Mouse (Mus musculus): ENCODE data around the gene Arpc3. TPM values are rescaled to one million over a fixed set of nuclear protein-coding genes. Genes with fewer than 3 reads are reported as not detected.

The Arpc3 gene
- 139 and 158 TPM in 2 replicates for polyA plus RNA-seq (2015; fragmentation: Nextera tagmentation; extraction: Ambion mirVana)

DNA sequence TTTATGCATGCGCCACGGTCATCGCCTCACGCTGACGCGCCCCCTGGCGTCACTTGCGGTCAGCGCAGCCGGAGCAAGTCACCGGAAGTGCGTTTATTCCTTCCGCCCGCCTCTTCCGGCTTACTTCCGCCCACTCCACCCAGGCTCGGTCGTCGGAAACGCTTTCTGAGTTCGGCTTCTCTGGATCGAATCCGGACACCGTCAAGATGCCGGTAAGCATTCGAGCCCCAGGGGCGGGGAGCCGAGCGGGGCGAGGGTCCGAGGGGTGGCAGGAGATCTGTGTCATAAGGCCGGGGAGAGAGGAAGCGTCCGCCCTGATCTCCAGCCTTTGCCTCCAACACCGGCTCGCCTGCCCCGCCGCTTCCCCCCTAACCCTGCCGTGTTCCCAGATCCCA lies at the start of gene Arpc3:
Gene Arpc3 (plus strand): TSS at position 93 of the 395 bp plus-strand sequence.
- 1% methylated on average over 39 of the region's 39 CpGs for WGBS
- peak within 1 kb of the TSS; percentile 73 for H3K27ac ChIP-seq (ENCODE audit: low read depth, low read length)
- peak; percentile 92 for ATAC-seq
- H3K4me3 ChIP-seq (ENCODE audit: low read length) = peak within 1 kb of the TSS; percentile 74
- H3K4me2 ChIP-seq (ENCODE audit: low read length) = peak within 1 kb of the TSS; percentile 79
- H3K36me3 ChIP-seq (ENCODE audit: control insufficient read depth, insufficient read depth, low read length) = peaks cover 3% of the 10 kb centered on the region
- H3K9ac ChIP-seq (ENCODE audit: low read depth, low read length) = peak within 1 kb of the TSS; percentile 82
- H3K4me1 ChIP-seq (ENCODE audit: control insufficient read depth, insufficient read depth, low read depth, low read length) = peaks cover 10% of the 10 kb centered on the region
- H3K9me3 ChIP-seq (ENCODE audit: control insufficient read depth, low read length) = no peaks in the 10 kb centered on the region
- H3K27me3 ChIP-seq (replicated peaks; ENCODE audit: control insufficient read depth, insufficient read depth, low read length) = no peaks in the 10 kb centered on the region

DNA sequence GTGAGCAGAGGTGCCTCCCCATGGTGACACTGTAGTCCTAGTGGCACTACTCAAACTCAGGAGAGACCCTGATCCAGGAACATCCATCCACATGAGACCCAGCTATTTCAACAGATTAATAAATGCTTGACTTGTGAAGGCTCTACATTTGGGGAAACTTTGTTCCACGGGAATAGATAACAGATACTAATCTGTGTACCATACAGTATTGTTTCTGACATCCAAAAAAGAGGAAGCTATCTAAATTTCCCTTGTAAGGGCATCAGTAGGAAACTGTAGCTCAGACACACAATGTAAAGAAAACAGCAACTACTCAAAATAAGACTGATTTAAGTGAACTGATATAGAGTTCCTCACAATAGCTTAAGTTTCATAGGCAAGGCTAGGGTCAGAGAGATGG lies 48.8 kb upstream of the Arpc3 start:
- H3K27ac ChIP-seq (ENCODE audit: low read depth, low read length) = no peak overlapping the region
- no peak for ATAC-seq
- H3K4me2 ChIP-seq (ENCODE audit: low read length) = no peak overlapping the region
- 80% methylated on average over 1 of the region's 1 CpGs for WGBS
- no peaks in the 10 kb centered on the region for H3K36me3 ChIP-seq (ENCODE audit: control insufficient read depth, insufficient read depth, low read length)
- H3K9me3 ChIP-seq (ENCODE audit: control insufficient read depth, low read length) = no peaks in the 10 kb centered on the region
- H3K9ac ChIP-seq (ENCODE audit: low read depth, low read length) = no peak overlapping the region
- H3K4me1 ChIP-seq (ENCODE audit: control insufficient read depth, insufficient read depth, low read depth, low read length) = no peaks in the 10 kb centered on the region
- no peak overlapping the region for H3K4me3 ChIP-seq (ENCODE audit: low read length)
- no peaks in the 10 kb centered on the region for H3K27me3 ChIP-seq (replicated peaks; ENCODE audit: control insufficient read depth, insufficient read depth, low read length)

DNA sequence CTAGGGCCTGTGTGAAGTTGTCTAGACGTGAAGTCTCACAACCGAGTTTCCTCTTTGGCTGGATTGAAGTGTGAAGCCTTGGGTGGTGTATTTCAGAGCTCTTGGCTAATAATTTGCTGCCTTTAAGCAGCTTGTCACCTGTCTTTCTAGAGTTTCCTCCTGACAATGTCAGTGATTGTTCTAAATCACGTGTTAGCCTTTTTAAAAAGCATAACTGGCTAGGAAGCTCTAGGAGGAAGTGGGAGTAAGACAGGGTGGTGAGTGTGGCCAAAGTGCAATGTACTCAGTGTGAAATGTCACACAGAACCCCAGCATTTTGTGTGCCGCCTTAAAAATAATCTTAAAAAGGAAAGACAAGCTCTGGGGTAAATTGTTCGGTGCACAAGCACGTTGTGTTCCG lies 47.9 kb upstream of the Arpc3 start:
- Histone ChIP-seq H3K9me3 (ENCODE audit: control insufficient read depth, low read length) (no peaks in the 10 kb centered on the region), H3K4me3 (ENCODE audit: low read length) (no peak overlapping the region)
- WGBS = 48% methylated on average over 7 of the region's 7 CpGs

DNA sequence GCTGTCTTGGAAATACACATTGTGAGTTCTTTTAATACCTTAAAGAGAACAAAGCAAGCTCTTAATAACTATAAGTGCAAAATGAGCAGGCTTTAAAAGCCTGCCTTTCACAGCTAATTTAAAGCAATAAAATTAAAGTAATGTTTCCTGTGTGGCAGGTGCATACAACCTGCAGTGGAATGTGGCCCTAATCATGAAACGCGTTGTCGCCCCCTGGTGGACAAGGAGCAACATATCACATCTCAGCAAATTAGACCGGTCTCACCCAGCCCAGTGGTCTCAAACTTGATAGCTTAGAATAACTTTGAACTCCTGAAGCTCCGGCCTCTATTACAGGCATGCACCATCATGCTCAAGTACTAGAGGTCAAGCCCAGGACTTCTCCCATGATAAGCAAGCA lies 47.4 kb upstream of the Arpc3 start:
- Histone ChIP-seq H3K4me3 (ENCODE audit: low read length) (no peak overlapping the region), H3K4me1 (ENCODE audit: control insufficient read depth, insufficient read depth, low read depth, low read length) (no peaks in the 10 kb centered on the region), H3K27ac (ENCODE audit: low read depth, low read length) (no peak overlapping the region), H3K9ac (ENCODE audit: low read depth, low read length) (no peak overlapping the region), H3K36me3 (ENCODE audit: control insufficient read depth, insufficient read depth, low read length) (no peaks in the 10 kb centered on the region), H3K27me3 (replicated peaks; ENCODE audit: control insufficient read depth, insufficient read depth, low read length) (no peaks in the 10 kb centered on the region), H3K9me3 (ENCODE audit: control insufficient read depth, low read length) (no peaks in the 10 kb centered on the region), H3K4me2 (ENCODE audit: low read length) (no peak overlapping the region)
- peak; percentile 68; the same call in 1 of the 2 replicates for ATAC-seq
- WGBS = 8% methylated on average over 5 of the region's 5 CpGs

More for the DNA sequence above, 47.9 kb upstream of the Arpc3 start:
- Histone ChIP-seq H3K36me3 (ENCODE audit: control insufficient read depth, insufficient read depth, low read length) (no peaks in the 10 kb centered on the region), H3K4me1 (ENCODE audit: control insufficient read depth, insufficient read depth, low read depth, low read length) (no peaks in the 10 kb centered on the region), H3K27ac (ENCODE audit: low read depth, low read length) (no peak overlapping the region), H3K9ac (ENCODE audit: low read depth, low read length) (no peak overlapping the region), H3K4me2 (ENCODE audit: low read length) (no peak overlapping the region), H3K27me3 (replicated peaks; ENCODE audit: control insufficient read depth, insufficient read depth, low read length) (no peaks in the 10 kb centered on the region)
- no peak for ATAC-seq

DNA sequence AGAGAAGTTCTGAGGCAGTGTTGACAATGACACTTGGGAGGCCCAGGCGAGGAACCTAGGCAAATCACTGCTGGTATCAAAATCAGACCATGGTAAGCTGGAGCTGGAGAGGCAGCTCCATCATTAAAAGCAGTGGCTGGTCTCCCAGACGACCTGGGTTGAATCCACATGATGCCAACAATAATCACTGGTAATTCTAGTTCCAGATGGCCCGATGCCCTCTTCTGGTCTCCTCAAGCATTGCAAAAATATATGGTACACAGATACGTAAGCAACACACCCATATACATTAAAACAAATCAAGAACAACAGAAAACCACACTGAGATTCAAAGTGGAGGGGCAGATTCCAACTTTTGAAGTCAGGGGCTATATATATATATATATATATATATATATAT lies 45.9 kb upstream of the Arpc3 start:
- no peak overlapping the region for H3K9ac ChIP-seq (ENCODE audit: low read depth, low read length)
- H3K27me3 ChIP-seq (replicated peaks; ENCODE audit: control insufficient read depth, insufficient read depth, low read length) = no peaks in the 10 kb centered on the region
- 80% methylated on average over 4 of the region's 4 CpGs for WGBS
- ATAC-seq = no peak
- no peak overlapping the region for H3K4me2 ChIP-seq (ENCODE audit: low read length)
- H3K27ac ChIP-seq (ENCODE audit: low read depth, low read length) = no peak overlapping the region
- no peak overlapping the region for H3K4me3 ChIP-seq (ENCODE audit: low read length)
- no peaks in the 10 kb centered on the region for H3K4me1 ChIP-seq (ENCODE audit: control insufficient read depth, insufficient read depth, low read depth, low read length)
- H3K36me3 ChIP-seq (ENCODE audit: control insufficient read depth, insufficient read depth, low read length) = no peaks in the 10 kb centered on the region
- H3K9me3 ChIP-seq (ENCODE audit: control insufficient read depth, low read length) = no peaks in the 10 kb centered on the region

DNA sequence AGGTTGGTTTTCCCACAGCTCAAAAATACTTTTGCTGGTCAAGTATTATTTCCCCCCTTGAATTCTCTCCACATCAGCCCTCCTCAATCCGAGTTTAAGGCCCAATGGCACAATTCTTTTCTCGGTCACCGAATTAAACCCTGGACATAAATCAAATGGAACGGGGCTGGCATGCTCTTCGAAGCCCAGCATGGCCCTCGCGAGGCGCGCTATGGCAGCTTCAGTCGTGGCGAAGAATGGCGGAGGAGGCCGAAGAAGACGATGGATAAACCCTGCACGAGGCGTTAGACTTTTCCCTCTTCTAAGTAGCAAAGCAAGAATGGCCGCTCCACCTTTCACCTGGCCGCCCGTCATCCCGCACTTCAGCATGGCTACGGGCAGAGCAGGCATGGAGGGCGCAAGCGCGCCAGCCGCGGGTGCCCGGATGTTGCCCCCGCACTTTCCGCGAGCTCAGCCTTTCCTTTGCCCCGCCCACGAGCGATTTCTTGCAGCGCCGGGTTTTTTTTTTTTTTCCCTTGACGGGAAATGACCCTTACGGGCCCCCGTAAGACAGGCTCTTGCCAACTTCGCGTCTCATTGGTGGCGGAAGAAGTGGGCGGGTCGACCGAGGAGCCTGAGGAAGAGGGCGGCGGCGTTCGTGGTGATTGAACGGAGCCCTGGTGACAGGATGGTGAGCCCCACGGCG lies 37.7 kb upstream of the Arpc3 start, which contains the start of the genes Rad9b and Vps29:
Gene Rad9b (minus strand): TSS at position 427 of the 685 bp plus-strand sequence.
Gene Vps29 (plus strand): TSS at position 563 of the 685 bp plus-strand sequence.
- Histone ChIP-seq H3K27me3 (replicated peaks; ENCODE audit: control insufficient read depth, insufficient read depth, low read length) (no peaks in the 10 kb centered on the region), H3K9ac (ENCODE audit: low read depth, low read length) (peak within 1 kb of the TSS; percentile 92), H3K4me1 (ENCODE audit: control insufficient read depth, insufficient read depth, low read depth, low read length) (peaks cover 6% of the 10 kb centered on the region), H3K4me2 (ENCODE audit: low read length) (peak within 1 kb of the TSS; percentile 67), H3K27ac (ENCODE audit: low read depth, low read length) (peak within 1 kb of the TSS; percentile 86), H3K9me3 (ENCODE audit: control insufficient read depth, low read length) (no peaks in the 10 kb centered on the region), H3K4me3 (ENCODE audit: low read length) (peak within 1 kb of the TSS; percentile 96), H3K36me3 (ENCODE audit: control insufficient read depth, insufficient read depth, low read length) (no peaks in the 10 kb centered on the region)
- peak; percentile 96 for ATAC-seq
- WGBS = under 1% methylated on average over 49 of the region's 51 CpGs

DNA sequence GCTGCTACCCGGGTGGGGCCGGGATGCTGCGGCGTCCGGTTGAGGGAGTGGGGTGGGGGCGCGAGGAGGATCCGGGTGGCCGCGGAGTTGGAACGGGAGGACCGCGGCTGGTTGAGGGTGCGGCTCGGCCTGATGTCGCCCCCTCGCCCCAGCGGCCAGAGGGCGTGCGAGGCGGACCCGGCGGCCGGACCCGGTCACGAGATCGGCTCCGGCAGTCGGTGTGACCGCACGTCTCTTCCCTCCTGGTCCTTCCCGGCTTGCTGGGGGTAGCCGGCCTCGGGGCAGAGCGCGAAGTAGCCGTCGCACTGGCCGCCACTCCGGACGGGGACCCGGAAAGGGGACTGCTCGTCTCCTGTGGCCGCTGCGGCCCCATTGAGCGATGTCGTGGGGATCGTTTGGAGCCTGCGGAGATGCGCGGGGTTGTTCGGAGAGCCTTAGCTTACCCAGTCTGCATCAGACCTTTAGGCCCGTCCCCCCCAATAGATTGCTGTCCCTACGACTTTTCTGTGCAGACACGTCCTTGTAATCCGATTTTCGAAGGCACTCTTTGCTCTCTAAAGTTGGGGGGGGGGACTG lies 37.1 kb upstream of the Arpc3 start:
- under 1% methylated on average over 51 of the region's 57 CpGs for whole genome bisulfite sequencing
- no peaks in the 10 kb centered on the region for H3K27me3 ChIP-seq (replicated peaks; ENCODE audit: control insufficient read depth, insufficient read depth, low read length)
- peak overlapping the region; percentile 92 for H3K9ac ChIP-seq (ENCODE audit: low read depth, low read length)
- peak; percentile 73 for ATAC-seq
- peak overlapping the region; percentile 96 for H3K4me3 ChIP-seq (ENCODE audit: low read length)
- H3K9me3 ChIP-seq (ENCODE audit: control insufficient read depth, low read length) = no peaks in the 10 kb centered on the region
- peaks cover 6% of the 10 kb centered on the region for H3K4me1 ChIP-seq (ENCODE audit: control insufficient read depth, insufficient read depth, low read depth, low read length)
- H3K27ac ChIP-seq (ENCODE audit: low read depth, low read length) = peak overlapping the region; percentile 86
- H3K4me2 ChIP-seq (ENCODE audit: low read length) = peak overlapping the region; percentile 67
- H3K36me3 ChIP-seq (ENCODE audit: control insufficient read depth, insufficient read depth, low read length) = no peaks in the 10 kb centered on the region

DNA sequence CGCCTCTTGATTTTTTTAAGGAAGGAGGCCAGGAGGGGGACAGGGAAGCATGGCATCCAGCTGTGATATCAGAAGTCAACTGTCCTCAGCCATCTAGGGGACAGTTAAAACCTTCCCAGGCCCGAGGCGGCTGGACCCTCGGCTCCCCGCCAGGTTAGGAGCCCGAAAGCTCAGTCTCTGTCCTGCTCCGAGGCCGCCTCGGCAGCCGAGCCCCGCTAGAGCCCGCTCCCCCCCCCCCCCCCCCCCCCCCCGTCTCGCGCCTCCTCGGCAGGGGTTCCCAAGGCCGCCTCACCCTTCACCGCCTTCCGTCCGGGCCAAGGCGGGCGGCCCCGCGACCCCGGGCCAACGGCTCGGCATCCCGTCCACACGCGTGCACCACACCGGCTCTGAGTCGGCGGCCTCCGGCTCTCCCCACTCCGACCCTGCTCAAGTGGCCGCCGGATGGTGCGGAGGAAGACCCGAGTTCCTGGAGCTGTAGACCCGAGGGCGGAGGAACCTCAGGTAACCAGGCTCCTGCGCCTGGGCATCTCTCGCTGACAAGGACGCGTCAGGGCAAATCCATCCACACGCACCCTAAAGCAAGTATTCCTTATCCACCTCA lies 20.0 kb upstream of the Arpc3 start, which contains the start of gene Gpn3:
Gene Gpn3 (plus strand): TSS at position 286 of the 601 bp plus-strand sequence.
- Histone ChIP-seq H3K9ac (ENCODE audit: low read depth, low read length) (peak within 1 kb of the TSS; percentile 93), H3K4me2 (ENCODE audit: low read length) (peak within 1 kb of the TSS; percentile 87), H3K9me3 (ENCODE audit: control insufficient read depth, low read length) (no peaks in the 10 kb centered on the region), H3K27ac (ENCODE audit: low read depth, low read length) (peak within 1 kb of the TSS; percentile 95), H3K36me3 (ENCODE audit: control insufficient read depth, insufficient read depth, low read length) (peaks cover 19% of the 10 kb centered on the region), H3K4me3 (ENCODE audit: low read length) (peak within 1 kb of the TSS; percentile 84), H3K4me1 (ENCODE audit: control insufficient read depth, insufficient read depth, low read depth, low read length) (peaks cover 18% of the 10 kb centered on the region), H3K27me3 (replicated peaks; ENCODE audit: control insufficient read depth, insufficient read depth, low read length) (no peaks in the 10 kb centered on the region)
- ATAC-seq = peak; percentile 79
- 1% methylated on average over 30 of the region's 46 CpGs for WGBS

DNA sequence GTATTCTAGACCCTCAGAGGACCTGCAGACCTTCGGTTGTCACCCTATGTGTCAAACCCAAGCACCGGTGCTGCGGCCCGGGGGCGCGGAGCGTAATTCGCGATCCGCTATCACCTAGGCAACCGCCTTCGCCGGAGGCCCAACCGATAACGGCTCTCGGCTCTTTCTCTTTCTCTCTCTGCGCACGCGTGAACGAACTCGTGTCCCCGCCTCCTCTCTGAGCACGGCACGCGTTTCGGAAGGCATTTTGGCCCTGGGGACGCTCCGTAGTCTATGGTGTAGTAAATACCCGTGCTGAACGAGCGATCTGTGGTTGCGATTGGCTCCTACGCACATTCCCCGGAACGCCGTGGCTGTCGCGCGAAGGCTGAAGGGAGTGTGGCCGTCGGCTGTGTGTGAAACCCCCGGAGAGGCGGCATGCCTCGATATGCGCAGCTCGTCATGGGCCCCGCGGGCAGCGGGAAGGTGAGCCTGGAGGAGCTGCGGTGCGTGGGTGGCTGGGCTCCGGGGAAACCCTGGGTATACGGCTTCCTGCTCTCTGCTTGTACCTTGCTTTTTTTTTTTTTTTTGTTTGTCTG lies 19.4 kb upstream of the Arpc3 start, which contains the start of gene Fam216a:
Gene Fam216a (minus strand): TSS at position 173 of the 578 bp plus-strand sequence.
- peak; percentile 96 for ATAC-seq
- peak within 1 kb of the TSS; percentile 87 for H3K4me2 ChIP-seq (ENCODE audit: low read length)
- H3K9ac ChIP-seq (ENCODE audit: low read depth, low read length) = peak within 1 kb of the TSS; percentile 93
- H3K27ac ChIP-seq (ENCODE audit: low read depth, low read length) = peak within 1 kb of the TSS; percentile 95
- WGBS = under 1% methylated on average over 53 of the region's 53 CpGs
- peaks cover 17% of the 10 kb centered on the region for H3K36me3 ChIP-seq (ENCODE audit: control insufficient read depth, insufficient read depth, low read length)
- peak within 1 kb of the TSS; percentile 84 for H3K4me3 ChIP-seq (ENCODE audit: low read length)
- H3K4me1 ChIP-seq (ENCODE audit: control insufficient read depth, insufficient read depth, low read depth, low read length) = peaks cover 18% of the 10 kb centered on the region
- H3K27me3 ChIP-seq (replicated peaks; ENCODE audit: control insufficient read depth, insufficient read depth, low read length) = no peaks in the 10 kb centered on the region
- H3K9me3 ChIP-seq (ENCODE audit: control insufficient read depth, low read length) = no peaks in the 10 kb centered on the region
